Mouse (Mus musculus): ENCODE results near the gene Pgpep1.
A peak's percentile ranks its signal among the peaks of the same experiment; 100 is the strongest.

The Pgpep1 gene

DNA sequence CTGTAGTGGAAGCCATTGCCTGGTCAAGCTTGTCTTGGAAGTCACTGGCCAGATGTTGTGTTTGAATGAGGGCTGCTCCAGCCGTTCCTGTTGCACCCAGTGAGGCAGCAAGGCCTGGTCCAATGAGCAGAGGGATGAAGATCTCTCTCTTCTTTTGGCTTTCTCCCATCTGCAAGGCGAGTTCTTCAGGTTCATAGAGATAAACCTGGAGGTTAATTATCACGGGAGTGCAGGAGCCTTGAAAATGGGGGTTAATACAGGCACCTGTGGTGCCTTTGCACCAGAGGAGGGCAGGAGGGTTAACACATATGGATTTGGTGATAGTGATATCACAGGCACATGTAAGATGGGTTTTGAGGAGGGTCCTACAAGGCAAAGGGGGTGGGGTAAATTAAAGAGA lies 38.0 kb downstream of the Pgpep1 start:
- no peak for DNase-seq (ENCODE audit: low read depth, low spot score)
- H3K27me3 ChIP-seq (ENCODE audit: control insufficient read depth, insufficient read depth, low read length, poor library complexity, severe bottlenecking), result no peaks in the 10 kb centered on the region
- H3K36me3 ChIP-seq (ENCODE audit: control insufficient read depth, insufficient read depth, low read length, poor library complexity, severe bottlenecking), result no peaks in the 10 kb centered on the region

DNA sequence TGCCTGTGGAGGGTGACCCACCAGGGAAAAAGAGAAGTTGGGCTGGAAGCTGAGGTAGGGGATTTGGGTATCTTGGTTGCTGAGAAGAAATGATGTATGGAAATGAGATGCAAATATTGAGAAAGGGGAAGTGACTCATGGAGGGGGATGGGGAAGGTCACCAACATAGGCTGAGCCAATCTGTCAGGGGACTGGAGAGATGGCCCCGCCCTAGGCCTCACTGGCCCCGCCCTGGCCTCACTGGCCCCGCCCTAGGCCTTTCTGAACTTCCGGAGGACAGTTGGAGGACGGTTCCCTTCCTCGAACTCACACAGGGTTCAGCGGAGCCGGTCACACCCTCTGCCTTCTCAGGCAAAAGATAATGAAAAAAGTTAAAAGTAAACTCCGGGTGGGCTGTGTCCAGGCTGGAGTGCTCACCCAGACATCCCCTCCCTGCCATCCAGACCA lies 41.3 kb downstream of the Pgpep1 start:
- peak; percentile 96 for DNase-seq (ENCODE audit: low read depth, low spot score)
- no peaks in the 10 kb centered on the region for H3K27me3 ChIP-seq (ENCODE audit: control insufficient read depth, insufficient read depth, low read length, poor library complexity, severe bottlenecking)
- H3K36me3 ChIP-seq (ENCODE audit: control insufficient read depth, insufficient read depth, low read length, poor library complexity, severe bottlenecking), result no peaks in the 10 kb centered on the region

DNA sequence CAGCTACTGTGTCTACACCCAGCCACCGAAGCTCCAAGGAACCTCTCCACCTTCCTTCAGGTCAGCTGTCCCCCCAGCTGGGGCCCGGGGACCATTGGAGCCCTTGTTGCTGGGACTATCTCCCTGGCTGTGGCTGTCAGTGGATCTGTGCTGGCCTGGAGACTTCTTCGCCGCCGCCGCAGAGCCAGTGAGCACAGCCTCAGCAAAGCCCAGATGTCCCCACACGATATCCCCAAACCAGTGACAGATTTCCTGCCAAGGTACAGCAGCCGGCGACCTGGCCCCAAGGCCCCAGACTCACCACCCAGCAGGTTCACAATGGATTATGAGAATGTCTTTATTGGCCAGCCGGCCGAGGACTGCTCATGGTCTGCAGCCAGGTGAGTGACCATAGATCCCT lies 42.2 kb downstream of the Pgpep1 start:
- Histone ChIP-seq H3K36me3 (ENCODE audit: control insufficient read depth, insufficient read depth, low read length, poor library complexity, severe bottlenecking) (no peaks in the 10 kb centered on the region), H3K27me3 (ENCODE audit: control insufficient read depth, insufficient read depth, low read length, poor library complexity, severe bottlenecking) (no peaks in the 10 kb centered on the region)
- DNase-seq (ENCODE audit: low read depth, low spot score), result no peak

DNA sequence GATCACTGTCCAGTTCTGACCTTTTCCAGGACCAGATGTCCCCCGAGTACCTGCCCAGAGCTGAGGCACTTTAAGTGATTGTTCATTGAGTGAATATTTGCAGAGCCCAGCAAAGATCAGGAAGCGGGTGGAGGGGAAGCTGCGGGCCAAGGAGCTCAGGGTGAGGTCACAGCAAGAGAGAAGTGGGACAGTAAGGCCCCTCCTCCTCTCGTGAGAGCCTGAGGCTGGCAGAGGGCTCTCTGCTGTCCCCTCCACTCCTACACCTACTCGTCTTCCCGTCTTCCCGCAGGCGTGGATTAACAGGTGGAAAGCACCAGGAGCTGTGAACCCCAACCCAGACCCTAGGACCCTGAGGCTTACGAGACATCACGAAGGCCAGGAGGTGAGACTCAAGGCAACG lies 43.5 kb downstream of the Pgpep1 start:
- Histone ChIP-seq H3K27me3 (ENCODE audit: control insufficient read depth, insufficient read depth, low read length, poor library complexity, severe bottlenecking) (no peaks in the 10 kb centered on the region), H3K36me3 (ENCODE audit: control insufficient read depth, insufficient read depth, low read length, poor library complexity, severe bottlenecking) (no peaks in the 10 kb centered on the region)
- peak; percentile 52 for DNase-seq (ENCODE audit: low read depth, low spot score)

DNA sequence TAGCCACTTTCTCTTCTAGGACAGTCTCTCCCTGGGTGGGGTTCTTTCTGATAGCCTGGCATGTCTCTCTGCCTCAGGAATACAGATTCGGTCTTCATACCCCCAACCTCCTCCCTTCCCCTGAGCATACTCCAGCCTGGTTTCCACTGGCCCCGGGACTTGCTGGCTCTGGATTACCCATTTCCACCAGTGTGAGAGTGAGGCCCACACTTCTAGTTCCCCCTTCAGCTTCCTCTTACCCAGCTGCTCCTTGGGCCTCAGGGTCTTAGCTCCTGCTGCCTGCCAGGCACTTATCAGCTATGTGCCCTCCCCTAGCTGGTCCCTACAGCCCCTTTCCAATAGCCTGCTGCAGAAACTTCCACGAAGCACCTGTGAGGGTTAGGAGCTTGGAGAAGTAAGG lies 44.3 kb downstream of the Pgpep1 start, which contains the start of gene Lrrc25:
Gene Lrrc25, plus strand, starts transcription at position 262 of the 400 bp plus-strand sequence.
- DNase-seq (ENCODE audit: low read depth, low spot score), result peak; percentile 45
- Histone ChIP-seq H3K36me3 (ENCODE audit: control insufficient read depth, insufficient read depth, low read length, poor library complexity, severe bottlenecking) (no peaks in the 10 kb centered on the region), H3K27me3 (ENCODE audit: control insufficient read depth, insufficient read depth, low read length, poor library complexity, severe bottlenecking) (no peaks in the 10 kb centered on the region)

DNA sequence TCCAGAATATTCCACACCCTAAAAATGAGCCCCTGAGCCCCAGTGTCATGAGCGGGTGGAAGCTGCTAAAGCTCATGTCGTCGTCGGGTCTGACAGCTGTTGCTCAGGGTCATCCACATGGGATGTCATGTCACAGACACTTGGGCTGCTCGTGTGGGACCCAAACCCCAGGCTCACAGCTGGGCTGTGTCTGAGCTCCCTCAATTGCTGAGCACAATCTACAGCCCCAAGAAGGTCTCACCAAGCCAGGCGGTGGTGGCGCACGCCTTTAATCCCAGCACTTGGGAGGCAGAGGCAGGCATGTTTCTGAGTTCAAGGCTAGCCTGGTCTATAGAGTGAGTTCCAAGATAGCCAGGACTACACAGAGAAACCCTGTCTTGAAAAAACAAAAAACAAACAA lies 44.9 kb downstream of the Pgpep1 start:
- H3K36me3 ChIP-seq (ENCODE audit: control insufficient read depth, insufficient read depth, low read length, poor library complexity, severe bottlenecking), result no peaks in the 10 kb centered on the region
- H3K27me3 ChIP-seq (ENCODE audit: control insufficient read depth, insufficient read depth, low read length, poor library complexity, severe bottlenecking), result no peaks in the 10 kb centered on the region
- DNase-seq (ENCODE audit: low read depth, low spot score), result no peak

DNA sequence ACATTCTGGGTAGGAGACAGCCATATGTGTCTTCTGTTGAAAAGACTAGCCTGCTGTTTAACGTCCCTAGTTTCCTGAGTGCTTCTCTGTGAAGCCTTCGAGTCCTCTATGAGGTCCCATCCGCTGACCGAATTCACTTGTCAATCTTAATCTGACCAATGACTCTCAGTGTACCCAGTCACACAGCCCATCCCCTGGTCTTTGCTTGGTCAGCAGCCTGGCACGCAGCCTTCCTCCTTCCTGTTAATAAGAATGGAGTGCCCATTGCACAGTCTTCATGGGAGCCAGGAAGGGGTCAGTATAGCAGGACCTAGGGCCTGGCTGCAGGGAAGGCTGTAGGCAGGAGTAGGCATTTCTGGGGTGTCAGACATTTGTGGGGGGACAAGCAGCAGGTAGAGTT lies 45.7 kb downstream of the Pgpep1 start:
- Histone ChIP-seq H3K27me3 (ENCODE audit: control insufficient read depth, insufficient read depth, low read length, poor library complexity, severe bottlenecking) (no peaks in the 10 kb centered on the region), H3K36me3 (ENCODE audit: control insufficient read depth, insufficient read depth, low read length, poor library complexity, severe bottlenecking) (no peaks in the 10 kb centered on the region)
- no peak for DNase-seq (ENCODE audit: low read depth, low spot score)

DNA sequence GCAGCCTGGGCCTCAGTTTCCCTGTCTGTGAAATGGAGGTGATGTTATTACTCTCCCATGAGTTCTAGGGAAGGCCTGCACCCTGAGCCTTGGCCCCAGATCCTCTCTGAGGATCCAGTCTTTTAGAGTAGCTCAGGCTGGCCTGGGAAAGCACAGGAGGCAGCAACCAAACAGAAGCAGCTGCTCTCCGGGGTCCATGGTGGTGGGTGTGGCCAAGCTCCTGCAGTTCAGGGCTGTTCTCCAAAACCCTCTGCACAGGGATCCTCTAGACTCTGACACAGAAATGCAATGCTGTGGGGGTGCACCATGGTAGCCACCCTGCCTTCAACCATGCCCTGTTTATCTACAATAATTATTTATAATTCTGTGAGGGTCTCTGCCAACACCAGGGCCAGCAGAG lies 46.4 kb downstream of the Pgpep1 start:
- Histone ChIP-seq H3K27me3 (ENCODE audit: control insufficient read depth, insufficient read depth, low read length, poor library complexity, severe bottlenecking) (no peaks in the 10 kb centered on the region), H3K36me3 (ENCODE audit: control insufficient read depth, insufficient read depth, low read length, poor library complexity, severe bottlenecking) (no peaks in the 10 kb centered on the region)
- DNase-seq (ENCODE audit: low read depth, low spot score), result no peak

DNA sequence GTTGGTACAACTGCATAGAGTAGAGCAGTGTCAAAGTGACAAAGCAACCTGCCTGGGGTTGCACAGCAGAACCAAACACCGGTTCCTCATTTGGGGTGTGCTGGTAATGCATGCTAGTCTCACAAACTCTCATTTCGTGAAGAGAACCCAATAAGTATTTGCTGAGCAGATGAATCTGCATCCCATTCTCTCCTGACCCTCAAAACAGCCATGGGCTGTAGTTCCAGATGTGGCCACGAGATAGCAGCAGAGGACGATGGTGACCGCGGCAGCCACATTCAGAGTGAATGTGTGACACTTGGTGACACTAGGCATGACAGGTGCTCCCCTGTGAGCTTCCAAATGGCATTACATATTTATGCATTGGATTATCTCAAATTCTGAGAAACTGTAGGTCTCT lies 48.3 kb downstream of the Pgpep1 start:
- Histone ChIP-seq H3K36me3 (ENCODE audit: control insufficient read depth, insufficient read depth, low read length, poor library complexity, severe bottlenecking) (no peaks in the 10 kb centered on the region), H3K27me3 (ENCODE audit: control insufficient read depth, insufficient read depth, low read length, poor library complexity, severe bottlenecking) (no peaks in the 10 kb centered on the region)
- peak; percentile 95 for DNase-seq (ENCODE audit: low read depth, low spot score)

DNA sequence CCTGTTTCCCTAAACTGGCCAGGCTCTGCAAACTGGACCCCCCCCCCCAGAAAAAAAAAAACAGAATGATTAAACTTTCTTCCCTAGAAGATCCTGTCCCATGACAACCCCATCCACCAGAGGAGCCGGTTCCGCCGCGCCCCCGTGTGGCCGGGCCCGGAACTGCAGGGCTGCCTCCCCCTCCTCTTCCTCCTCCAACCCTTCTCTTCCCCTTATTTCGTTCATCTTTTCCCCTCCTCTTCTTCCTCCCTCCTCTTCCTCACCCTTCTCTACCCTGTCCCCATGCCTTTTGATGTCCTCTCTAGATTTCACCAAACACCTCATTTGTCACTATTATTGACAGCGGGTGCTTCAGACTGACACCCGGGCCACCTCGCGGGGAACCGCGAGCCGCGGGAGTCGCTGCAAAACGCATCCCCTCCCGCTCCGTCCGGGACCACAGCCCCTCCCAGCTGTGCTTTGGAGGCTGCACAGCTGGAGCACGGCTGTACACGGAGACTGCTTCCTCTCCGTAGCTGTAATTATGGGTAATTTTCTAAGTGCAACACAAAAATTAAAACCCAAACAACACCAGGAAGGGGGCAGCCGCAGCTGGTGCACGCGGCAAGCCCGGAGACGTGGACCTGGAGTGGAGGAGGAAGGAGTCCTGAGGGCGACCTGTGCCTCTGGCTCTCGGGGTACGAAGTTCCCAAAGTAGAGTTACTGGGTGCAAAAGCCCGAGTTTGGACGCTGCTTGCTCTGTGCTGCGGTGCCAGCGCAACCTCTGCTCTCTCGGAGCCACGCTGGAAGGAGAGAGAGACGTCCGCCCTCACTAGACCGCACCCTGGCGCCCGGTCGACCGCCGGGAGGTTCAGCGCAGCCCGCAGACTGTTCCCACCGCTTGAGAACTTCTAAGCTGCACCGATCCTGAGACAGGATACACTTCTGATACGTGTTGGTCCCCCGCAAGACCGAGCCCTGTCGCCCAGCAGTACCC lies 49.1 kb downstream of the Pgpep1 start:
- DNase-seq (ENCODE audit: low read depth, low spot score), result peak; percentile 86
- Histone ChIP-seq H3K27me3 (ENCODE audit: control insufficient read depth, insufficient read depth, low read length, poor library complexity, severe bottlenecking) (no peaks in the 10 kb centered on the region), H3K36me3 (ENCODE audit: control insufficient read depth, insufficient read depth, low read length, poor library complexity, severe bottlenecking) (no peaks in the 10 kb centered on the region)

DNA sequence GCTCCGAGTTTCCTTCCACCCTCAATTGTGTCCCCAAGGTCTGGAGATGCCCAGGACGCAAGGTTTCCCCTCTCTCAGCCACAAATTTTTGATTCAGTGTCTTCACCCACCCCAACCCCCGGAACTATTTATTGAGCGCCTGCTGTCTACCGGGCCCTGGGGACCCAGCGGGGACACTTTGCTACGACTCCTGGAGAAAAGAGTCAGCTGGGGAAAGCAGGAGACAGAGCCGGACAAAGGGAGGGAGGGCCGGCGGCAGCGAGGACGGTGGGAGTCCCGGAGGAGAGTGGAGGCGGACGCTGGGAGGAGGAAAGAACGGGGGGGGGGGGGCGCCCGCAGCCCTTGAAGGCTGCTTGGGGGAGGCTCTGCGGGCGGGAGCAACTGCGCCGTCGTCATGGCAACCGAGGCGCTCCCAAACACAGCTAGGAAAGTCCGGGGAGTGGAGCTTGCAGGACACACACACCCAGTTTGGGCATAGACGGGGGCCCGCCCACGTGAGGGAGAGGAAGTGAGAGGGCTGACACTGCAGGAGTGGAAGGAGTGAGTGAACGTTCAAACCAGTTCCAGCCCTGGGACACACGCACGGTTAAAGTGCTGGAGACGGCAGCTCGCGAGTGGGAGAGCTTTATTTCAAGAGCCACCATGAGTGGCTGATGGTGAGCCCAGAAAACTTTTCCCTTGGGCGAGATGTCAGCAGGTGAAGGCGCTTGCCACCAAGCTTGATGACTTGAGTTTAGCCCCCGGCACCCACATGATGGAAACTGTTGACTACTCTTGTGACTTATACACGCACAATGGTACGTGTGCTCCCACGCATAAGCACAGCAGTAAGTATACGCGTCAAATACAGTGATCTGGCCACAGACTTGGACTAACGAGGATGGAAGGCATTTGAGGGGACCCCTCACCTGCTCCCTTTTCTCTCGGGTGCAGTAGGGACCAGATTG lies 50.1 kb downstream of the Pgpep1 start:
- Histone ChIP-seq H3K36me3 (ENCODE audit: control insufficient read depth, insufficient read depth, low read length, poor library complexity, severe bottlenecking) (no peaks in the 10 kb centered on the region), H3K27me3 (ENCODE audit: control insufficient read depth, insufficient read depth, low read length, poor library complexity, severe bottlenecking) (no peaks in the 10 kb centered on the region)
- DNase-seq (ENCODE audit: low read depth, low spot score), result peak; percentile 98

DNA sequence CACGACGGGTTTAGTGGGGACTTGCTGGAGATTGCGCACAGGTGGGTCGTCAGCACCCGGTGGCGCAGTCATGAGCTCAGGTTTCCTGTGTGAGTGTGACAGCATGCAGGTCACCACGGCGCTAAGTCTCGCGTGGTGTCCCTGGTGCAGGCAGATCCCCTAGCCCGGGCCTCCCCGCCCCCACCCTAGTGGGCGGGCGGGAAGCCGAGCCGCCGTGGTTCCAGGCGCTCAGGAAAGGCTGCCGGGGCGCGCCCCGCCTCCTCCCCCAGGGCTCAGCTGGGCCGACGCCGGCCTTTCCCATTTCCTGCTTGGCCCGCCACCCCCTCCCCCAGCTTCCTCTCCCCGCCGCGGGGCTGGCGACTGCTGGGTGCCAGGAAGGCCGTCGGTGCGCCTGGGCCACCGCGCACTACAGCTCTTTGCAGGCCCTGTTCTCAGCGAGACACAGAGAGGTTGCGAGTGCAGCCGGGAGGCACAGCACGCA lies 50.8 kb downstream of the Pgpep1 start:
- DNase-seq (ENCODE audit: low read depth, low spot score), result peak; percentile 93
- Histone ChIP-seq H3K36me3 (ENCODE audit: control insufficient read depth, insufficient read depth, low read length, poor library complexity, severe bottlenecking) (no peaks in the 10 kb centered on the region), H3K27me3 (ENCODE audit: control insufficient read depth, insufficient read depth, low read length, poor library complexity, severe bottlenecking) (no peaks in the 10 kb centered on the region)

DNA sequence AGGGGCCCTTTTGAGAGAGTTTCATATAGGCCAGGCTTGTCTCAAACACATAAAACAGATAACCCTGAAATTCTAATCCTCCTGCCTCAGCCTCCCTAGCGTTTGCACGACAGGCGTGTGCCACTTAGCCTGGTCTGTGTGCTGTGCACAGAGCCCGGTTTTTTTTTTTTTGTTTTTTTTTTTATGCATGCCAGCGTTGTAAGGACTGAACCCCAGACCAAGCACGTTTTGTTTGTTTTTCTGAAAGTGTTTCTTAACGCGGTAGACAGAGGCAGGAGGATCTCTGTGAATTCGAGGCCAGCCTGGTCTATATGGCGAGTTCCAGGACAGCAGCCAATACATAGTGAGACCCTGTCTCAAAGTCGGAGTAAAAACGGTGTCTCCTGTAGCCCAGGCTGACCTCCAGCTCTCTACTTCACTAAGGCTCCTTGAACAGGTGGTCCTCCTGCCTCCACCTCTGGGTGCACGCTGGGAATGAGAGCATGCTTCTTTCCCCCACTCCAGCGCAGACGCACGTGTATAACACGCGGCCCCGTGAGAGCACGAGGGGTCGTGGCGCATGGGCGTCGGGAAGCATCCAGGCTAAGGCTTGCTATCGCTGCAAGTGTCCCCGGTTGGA lies 51.3 kb downstream of the Pgpep1 start, which contains the start of gene Ssbp4:
Gene Ssbp4, minus strand, starts transcription at position 124 of the 619 bp plus-strand sequence.
- Histone ChIP-seq H3K36me3 (ENCODE audit: control insufficient read depth, insufficient read depth, low read length, poor library complexity, severe bottlenecking) (no peaks in the 10 kb centered on the region), H3K27me3 (ENCODE audit: control insufficient read depth, insufficient read depth, low read length, poor library complexity, severe bottlenecking) (no peaks in the 10 kb centered on the region)
- DNase-seq (ENCODE audit: low read depth, low spot score), result no peak
